Mouse (Mus musculus) mouse embryonic stem cell (cell line): ENCODE measurements around the gene Tada3.

Experiments used
- in situ Hi-C, 2 experiments: fragments of 300-500 bp; cut with MboI; formaldehyde crosslinking; loops; 1 replicate in 1 of 2; 3 replicates in 1 of 2; pipeline ENCODE4 v1.14.3; 2019 to 2020; ENCODE audit warnings: low sequenced_read_pairs in 2 of 2, low pct_unique_long_range_greater_than_20kb in 1 of 2, mixed read lengths in 1 of 2; ENCODE audit not compliant: unreplicated experiment in 1 of 2

Gene Tada3

DNA sequence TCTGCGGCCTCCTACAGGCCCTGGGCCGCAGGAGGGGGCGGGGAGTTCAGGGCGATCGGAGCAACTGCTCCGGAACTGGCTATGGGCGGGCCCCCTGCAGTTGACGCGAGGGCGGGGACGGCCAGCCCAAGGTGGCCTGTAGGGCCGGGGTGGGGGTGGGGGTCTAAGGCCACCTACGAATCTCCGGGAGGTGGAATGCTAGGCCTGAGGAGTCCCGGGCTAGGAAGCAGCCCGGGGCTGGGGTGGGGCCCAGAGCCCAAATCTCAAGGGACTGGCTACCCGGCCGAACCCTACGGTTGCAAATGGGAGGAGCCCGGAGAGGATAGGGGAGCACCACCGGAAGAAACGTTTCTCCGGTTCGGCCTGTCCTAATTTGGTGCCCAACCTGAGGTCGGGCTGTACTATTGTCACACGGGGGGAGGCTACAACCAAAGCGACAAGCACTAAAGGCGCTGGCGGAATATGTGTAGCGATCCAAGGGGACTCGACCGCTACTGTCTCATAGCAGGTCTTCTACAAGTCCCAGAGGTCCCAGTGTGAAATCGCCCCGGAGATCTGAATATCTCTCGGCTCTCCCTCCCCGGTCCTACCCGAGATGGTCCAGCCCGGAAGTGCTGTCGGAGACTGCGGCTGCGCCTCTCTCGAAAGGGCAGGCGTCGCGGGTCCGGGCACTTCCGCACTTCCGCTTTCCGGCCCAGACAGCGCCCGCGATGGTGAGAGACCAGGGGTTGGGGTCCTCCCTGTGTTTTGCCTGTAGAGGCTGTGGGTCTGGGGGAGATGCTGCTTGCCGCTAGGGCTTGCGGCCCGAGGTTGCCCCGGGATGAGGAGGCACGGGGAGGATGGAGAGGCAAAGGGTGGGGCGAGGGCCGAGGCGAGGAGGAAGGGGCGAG lies at the start of gene Tada3, which contains the start of gene Arpc4:
Gene Tada3, minus strand, starts transcription at position 388 of the 890 bp plus-strand sequence.
Gene Arpc4, plus strand, starts transcription at position 620 of the 890 bp plus-strand sequence.
- in situ Hi-C loops: no loop called here

DNA sequence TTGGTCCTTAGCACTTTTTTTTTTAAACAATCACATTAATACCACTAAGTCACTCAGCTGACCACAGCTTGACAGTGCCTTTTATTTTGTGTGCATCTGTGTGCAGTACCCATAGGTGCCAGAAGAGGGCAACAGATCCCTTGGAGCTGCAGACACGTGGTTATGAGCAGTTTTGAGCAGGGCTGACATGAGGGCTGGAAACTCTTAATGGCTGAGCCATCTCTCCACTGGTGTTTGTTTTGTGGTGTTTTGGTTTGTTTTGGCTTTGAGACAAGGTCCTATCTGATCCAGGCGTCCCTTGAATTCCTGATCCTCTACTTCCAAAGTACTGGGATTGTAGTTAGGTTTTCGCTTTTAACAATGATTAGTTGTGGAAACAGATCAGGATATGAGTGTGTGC lies 49.7 kb upstream of the Tada3 start:
- in situ Hi-C loops: no loop called here

GRCm38 (mm10) chr6:113426696-113427095 lies 49.0 kb upstream of the Tada3 start:
- in situ Hi-C loops: no loop called here

GRCm38 (mm10) chr6:113424187-113424586 lies 46.5 kb upstream of the Tada3 start:
- in situ Hi-C loops: no loop called here

DNA sequence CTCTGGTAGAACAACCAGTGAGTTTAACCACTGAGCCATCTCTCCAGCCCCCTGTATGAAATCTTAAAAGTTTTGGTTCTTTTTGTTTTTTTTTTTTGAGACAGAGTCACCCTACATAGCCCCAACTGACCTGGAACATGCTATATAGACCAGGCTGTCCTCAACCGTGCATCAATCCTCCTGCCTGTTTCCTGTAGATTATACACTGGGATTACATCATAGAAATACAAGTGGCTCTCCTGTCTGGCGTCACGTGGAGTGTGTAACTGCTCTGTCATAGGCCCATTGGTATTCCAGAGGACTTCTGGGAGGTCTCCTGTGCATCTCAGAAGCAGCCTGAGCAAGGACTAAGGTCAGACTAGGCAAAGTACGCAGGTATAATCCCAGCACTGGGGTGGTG lies 45.3 kb upstream of the Tada3 start:
- in situ Hi-C loops: no loop called here

DNA sequence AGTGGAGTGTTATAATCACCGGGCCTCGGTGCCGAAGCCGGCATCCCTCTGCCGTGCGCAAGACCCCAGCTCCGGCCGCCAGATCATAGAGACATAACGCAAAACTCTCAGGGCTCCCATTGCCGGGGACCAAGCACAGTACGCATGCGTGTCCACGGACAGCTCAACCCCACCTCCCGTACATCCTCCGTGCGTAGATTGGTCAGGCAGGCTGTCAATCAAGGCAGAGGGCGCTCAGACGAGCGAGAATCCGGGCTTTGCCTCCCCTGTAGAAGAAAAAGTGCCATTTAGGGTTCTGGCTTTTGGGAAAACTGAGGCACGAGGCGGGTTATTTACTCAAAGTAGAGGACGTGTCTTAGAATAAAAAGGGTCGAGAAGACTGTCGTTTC lies 41.5 kb upstream of the Tada3 start, which contains the start of gene Rpusd3:
Gene Rpusd3, minus strand, starts transcription at position 142 of the 389 bp plus-strand sequence.
- in situ Hi-C loops: no loop called here

GRCm38 (mm10) chr6:113418441-113419198 lies 40.9 kb upstream of the Tada3 start:
- in situ Hi-C loops: no loop called here

DNA sequence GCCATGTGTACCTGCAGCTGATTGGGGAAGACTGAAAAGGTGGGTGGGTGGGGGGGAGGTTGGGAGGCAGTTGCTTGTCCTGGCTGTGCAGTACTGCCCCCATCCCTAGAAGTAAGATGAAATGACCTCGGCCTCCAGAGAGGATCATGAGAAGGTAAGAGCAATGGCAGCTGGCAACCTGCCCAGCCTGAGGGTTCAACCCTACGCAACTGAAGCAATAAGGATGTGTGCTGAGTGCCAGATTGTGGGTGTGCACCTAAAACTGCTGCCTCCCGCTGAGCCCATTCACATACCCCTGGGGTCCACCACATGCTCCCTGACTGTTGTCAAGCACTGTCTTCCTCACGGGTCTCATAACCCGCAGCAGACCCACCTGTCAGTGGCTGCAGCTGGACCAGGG lies 38.7 kb upstream of the Tada3 start:
- in situ Hi-C loops: no loop called here

DNA sequence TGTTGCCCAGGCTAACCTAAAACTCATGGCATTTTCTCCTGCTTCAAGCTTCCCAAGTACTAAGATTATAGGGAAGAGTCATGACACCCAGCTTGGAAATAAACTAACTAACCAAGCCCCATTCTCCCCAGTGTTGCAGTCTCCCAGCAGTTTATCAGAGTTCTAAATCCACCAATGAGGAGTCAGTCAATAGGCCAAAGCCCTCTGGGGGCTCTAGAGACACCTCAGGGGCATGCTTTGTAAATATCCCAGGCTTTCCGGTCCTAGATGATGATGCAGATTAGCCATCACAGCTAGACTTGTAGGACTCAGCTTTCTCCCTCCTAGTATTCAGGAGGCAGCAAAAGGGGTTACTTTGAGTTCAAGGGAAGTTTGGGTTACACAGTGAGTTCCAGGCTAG lies 32.3 kb upstream of the Tada3 start:
- in situ Hi-C loops: no loop called here

DNA sequence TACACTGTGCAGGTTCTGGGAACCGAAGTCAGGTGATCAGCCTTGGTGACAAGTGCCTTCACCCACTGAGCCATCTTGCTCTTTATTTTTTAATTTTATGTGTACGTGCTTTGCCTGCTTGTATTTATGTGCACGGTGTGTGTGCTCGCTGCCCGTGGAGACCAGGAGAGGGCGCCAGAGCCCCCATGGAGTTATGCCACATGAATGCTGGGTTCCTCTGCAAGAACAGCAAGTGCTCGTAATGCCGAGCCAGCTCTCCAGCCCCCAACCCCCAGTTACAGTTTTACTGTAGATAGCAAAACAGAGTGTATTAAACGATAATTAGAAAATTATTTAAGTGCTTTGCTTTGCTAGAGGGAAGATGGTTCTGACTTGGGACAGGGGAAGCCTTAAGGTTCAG lies 29.0 kb upstream of the Tada3 start:
- in situ Hi-C loops: no loop called here

DNA sequence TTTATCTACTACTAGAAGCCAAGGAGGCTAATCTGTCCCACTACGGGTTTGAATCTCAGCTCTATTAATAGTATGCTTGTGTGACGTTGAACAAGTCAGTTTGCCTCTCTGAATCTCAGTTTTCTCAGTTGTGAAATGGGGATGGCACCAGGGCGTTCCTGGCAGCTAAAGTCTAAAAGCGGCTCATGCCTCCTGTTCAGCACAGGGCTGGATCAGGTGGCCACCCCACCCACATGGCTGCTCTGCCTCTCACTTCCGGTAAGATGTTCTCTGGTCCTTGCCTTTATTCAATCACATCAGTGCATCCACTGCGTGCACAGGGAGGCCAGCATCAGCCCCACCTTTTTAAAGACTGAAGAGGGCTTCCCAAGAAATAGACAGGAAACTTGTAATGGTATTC lies 27.8 kb upstream of the Tada3 start:
- in situ Hi-C loops: no loop called here

GRCm38 (mm10) chr6:113404649-113405448 lies 27.2 kb upstream of the Tada3 start:
- in situ Hi-C loops: no loop called here

GRCm38 (mm10) chr6:113402094-113402493 lies 24.4 kb upstream of the Tada3 start:
- in situ Hi-C loops: no loop called here

DNA sequence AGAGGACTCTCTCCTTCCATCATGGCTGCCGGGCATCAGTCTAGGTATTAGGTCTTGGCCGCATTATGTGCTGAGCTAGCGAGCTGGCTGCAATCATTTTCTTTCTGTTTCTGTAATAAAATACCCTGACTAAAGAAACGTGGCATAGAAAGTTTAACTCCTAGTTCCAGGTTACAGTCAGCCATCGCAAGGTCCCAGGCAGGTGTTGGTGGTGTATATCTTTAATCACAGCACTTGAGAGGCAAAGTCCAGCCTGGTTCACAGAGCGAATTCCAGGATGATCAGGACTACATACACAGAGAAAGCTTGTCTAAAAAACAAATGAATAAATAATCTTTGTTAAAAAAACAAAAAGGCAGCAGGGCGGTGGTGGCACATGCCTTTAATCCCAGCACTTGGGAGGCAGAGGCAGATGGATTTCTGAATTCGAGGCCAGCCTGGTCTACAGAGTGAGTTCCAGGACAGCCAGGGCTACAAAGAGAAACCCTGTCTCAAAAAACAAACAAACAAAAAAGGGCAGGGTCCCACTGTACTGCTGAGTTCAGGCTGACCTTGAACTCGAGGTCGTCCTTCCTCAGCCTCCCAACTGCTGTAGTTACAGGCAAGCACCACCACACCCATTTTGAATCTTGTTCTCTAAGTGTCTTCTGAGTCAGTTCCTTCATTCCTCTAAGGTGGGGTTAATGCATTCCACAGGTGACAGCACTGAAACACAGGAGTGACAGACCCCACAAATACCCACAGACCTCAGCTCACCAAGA lies 18.8 kb upstream of the Tada3 start:
- in situ Hi-C loops: no loop called here

DNA sequence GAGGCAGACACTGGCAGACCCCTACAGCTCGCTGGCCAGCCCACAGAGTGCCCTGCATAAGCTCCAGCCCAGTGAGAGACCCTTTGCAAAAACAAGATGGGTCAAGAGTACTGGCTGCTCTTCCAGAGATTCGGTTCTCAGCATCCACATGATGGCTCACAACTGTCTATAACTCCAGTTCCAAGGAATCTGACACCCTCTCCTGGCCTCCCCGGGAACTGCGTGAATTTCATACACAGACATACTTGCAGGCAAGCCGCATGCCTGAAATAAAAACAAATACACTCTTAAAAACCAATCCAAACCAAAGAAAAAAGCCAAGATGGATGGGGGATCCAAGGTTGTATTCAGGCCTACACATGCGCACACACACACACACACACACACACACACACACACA lies 17.8 kb upstream of the Tada3 start:
- in situ Hi-C loops: no loop called here

- in situ Hi-C loops: no loop called here
Measured at GRCm38 (mm10) chr6:113394811-113395210, 17.1 kb upstream of the Tada3 start.

GRCm38 (mm10) chr6:113393951-113394350 lies 16.3 kb upstream of the Tada3 start:
- in situ Hi-C loops: no loop called here

- in situ Hi-C loops: no loop called here
Measured at GRCm38 (mm10) chr6:113392387-113393071, 14.8 kb upstream of the Tada3 start.
